Mouse (Mus musculus) embryonic facial prominence, embryonic 11.5 days (tissue): Measurements from ENCODE around the gene Rmnd5b. TPM values are rescaled to one million over a fixed set of nuclear protein-coding genes. Genes with fewer than 3 reads are reported as not detected.

Source experiments
- ATAC-seq: fragments of 200-750 bp; cut with Nextera tagmentation; replicated peaks from 2 replicates; pipeline ENCODE4 v1.8.0; 2017; ENCODE audit warnings: low read depth; ENCODE audit not compliant: insufficient number of reproducible peaks, low FRiP score, low TSS enrichment
- DNase-seq: peaks from one replicate; pipeline ENCODE4 v3.0.0-alpha.2; 2015; ENCODE audit warnings: low spot score
- H3K27ac ChIP-seq: fragments of 300-500 bp; sonication (generic); replicated peaks from 2 replicates; pipeline ENCODE4 v1.5.1; 2014; ENCODE audit warnings: mild to moderate bottlenecking, low read depth, low read length, control low read depth
- H3K27me3 ChIP-seq: fragments of 300-500 bp; sonication (generic); 2 replicates; pipeline ENCODE4 v1.6.1; 2014; ENCODE audit warnings: mild to moderate bottlenecking, low read length, moderate library complexity, mixed read lengths; ENCODE audit not compliant: control insufficient read depth, insufficient read depth
- H3K36me3 ChIP-seq: fragments of 300-500 bp; sonication (generic); replicated peaks from 2 replicates; pipeline ENCODE4 v1.6.1; 2014; ENCODE audit warnings: low read depth, mild to moderate bottlenecking, low read length, moderate library complexity, mixed read lengths; ENCODE audit not compliant: control insufficient read depth, insufficient read depth
- H3K4me1 ChIP-seq: fragments of 300-500 bp; sonication (generic); 2 replicates; pipeline ENCODE4 v1.6.1; 2014; ENCODE audit warnings: low read length, mixed read lengths; ENCODE audit not compliant: control insufficient read depth, insufficient read depth
- H3K4me2 ChIP-seq: fragments of 300-500 bp; sonication (generic); 2 replicates; pipeline ENCODE4 v1.6.1; 2014; ENCODE audit warnings: low read depth, mild to moderate bottlenecking, control low read depth, low read length, moderate library complexity
- H3K4me3 ChIP-seq: fragments of 300-500 bp; sonication (generic); 2 replicates; pipeline ENCODE4 v1.5.1; 2014; ENCODE audit warnings: low read depth, low read length, control low read depth
- H3K9ac ChIP-seq: fragments of 300-500 bp; sonication (generic); replicated peaks from 2 replicates; pipeline ENCODE4 v1.6.1; 2014; ENCODE audit warnings: mild to moderate bottlenecking, control low read depth, low read length
- H3K9me3 ChIP-seq: fragments of 300-500 bp; sonication (generic); replicated peaks from 2 replicates; pipeline ENCODE4 v1.6.1; 2016; ENCODE audit warnings: mild to moderate bottlenecking, low read length, inconsistent platforms, mixed read lengths; ENCODE audit not compliant: control insufficient read depth
- WGBS: fragments of 180-500 bp; shearing (Covaris S2); extraction: QIAGEN DNeasy Blood & Tissue Kit; methylation state at CpG from one replicate; pipeline ENCODE4 v1.1.7; 2014; 5-methylcytosine and 5-hydroxymethylcytosine counted together
- polyA plus RNA-seq: library from polyadenylated mRNA; unstranded; fragments of >200 nt; fragmentation: Nextera tagmentation; extraction: Ambion mirVana; gene quantifications from 2 replicates; pipeline ENCODE4 v1.2.1, GENCODE M21; 2014

Gene Rmnd5b
- polyA plus RNA-seq, 1 experiment from 2014 or later: 36.0 TPM

DNA sequence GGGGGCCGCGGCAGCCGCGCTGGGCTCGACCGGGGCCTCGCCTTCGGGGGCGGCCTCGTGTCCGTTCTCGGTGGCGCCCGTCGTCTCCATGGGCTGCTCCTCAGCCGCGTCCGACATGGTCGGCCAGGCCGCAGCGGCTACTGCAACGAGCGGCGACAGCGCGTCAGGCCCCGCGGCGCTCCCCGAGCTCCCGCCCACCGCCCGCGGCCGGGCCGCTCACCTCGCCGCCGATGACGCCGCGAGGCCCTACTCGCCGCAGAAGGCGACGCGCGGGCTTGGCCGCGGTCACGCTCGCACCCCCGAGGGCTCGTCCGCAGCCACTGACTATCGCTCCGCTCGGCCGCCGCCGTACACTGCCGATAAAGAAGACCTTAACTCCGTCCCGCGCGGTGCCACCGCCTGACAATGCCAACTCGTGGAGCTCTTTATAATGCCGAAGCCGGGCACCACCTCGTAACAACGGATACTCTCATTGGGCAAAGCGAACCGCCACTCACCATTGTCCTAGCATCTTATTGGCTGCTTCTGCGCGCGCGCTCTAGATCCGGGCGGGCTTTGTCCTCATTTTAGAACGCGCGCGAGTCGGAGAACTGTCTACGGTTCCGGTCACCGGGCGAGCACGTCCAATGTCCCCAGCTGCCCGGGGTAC, 29.1 kb downstream of the Rmnd5b start, which contains the start of gene Hnrnpab:
Hnrnpab (minus strand) TSS at position 401 of the 649 bp plus-strand sequence.
- Histone ChIP-seq H3K9me3 (no peaks in the 10 kb centered on the region), H3K4me3 (peak within 1 kb of the TSS; percentile 100), H3K36me3 (peaks cover 27% of the 10 kb centered on the region), H3K27me3 (no peaks in the 10 kb centered on the region), H3K9ac (peak within 1 kb of the TSS; percentile 100), H3K4me2 (peak within 1 kb of the TSS; percentile 82), H3K4me1 (no peaks in the 10 kb centered on the region), H3K27ac (peak within 1 kb of the TSS; percentile 95)
- ATAC-seq (peak; percentile 88), DNase-seq (peak; percentile 99)
- under 1% methylated on average over 51 of the region's 91 CpGs for WGBS

DNA sequence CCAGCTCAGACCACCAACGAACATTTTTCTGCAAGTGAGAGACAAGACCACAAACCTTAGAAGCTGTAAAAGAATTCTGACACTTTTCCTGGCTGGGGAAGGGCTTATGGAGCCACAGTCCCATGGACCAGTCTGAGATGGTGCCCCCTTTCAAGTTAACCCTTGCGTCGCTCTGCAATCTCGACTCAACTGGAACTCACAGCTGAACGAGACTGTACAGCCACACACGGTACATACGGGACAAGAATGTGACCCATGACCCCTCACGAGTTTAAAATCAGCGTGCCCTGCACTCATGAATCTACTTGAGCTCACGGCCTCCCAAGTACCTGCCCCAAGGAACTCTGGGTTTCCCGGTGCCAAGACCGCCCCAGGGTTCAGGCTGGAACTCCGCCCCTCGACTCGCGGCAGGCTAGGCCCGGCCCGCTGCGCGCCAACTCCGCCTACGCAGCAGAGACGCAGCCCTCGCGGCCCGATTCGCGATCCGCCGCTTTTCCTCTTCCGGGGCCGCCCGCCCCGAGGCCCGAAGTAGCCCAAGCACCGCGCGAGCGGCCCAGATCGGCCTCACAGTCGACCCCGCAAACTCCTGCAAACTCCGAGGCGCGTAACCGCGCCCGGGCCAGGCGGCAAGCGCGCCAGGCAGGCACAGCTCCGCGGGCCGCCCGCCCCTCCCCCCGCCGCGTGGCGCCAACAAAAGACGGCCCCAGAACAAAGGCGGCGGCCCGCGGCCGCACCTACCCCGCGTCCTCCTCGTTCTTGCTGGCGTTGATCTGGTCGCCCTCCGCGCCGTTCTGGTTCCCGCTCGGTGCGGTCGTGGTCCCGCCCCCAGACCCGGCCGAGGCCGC, 29.9 kb downstream of the Rmnd5b start:
- H3K4me3 ChIP-seq: peak overlapping the region; percentile 100
- H3K36me3 ChIP-seq: peaks cover 34% of the 10 kb centered on the region
- peak overlapping the region; percentile 95 for H3K27ac ChIP-seq
- H3K27me3 ChIP-seq: no peaks in the 10 kb centered on the region
- peak overlapping the region; percentile 100 for H3K9ac ChIP-seq
- no peaks in the 10 kb centered on the region for H3K4me1 ChIP-seq
- WGBS: under 1% methylated on average over 71 of the region's 81 CpGs
- peak overlapping the region; percentile 77 for H3K4me2 ChIP-seq
- ATAC-seq (peak; percentile 58), DNase-seq (peak; percentile 84)
- no peaks in the 10 kb centered on the region for H3K9me3 ChIP-seq

DNA sequence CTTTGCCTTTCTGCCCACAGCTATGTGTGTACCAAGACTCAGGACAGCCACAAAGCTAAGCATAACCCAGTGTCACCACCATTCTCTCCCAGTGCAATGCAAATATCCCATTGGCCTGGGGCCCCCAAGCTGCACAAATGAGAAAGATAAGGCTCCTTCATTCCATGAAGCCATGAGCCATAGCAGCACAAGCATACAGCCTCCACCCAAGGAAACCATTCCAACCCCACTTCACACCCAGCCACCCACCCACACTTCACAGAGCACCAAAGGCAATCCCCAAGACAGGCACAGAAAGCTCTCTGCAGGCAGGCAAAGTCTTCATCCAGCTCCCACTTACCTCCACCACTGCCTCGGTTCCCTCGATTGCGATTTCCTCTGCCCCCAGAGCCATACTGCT, 33.4 kb downstream of the Rmnd5b start:
- 92% methylated on average over 3 of the region's 3 CpGs for WGBS
- Histone ChIP-seq H3K4me1 (no peaks in the 10 kb centered on the region), H3K4me2 (no peak overlapping the region), H3K9me3 (no peaks in the 10 kb centered on the region), H3K27me3 (no peaks in the 10 kb centered on the region), H3K27ac (no peak overlapping the region), H3K36me3 (peaks cover 54% of the 10 kb centered on the region), H3K9ac (no peak overlapping the region), H3K4me3 (no peak overlapping the region)
- ATAC-seq: no peak
- DNase-seq: no peak

DNA sequence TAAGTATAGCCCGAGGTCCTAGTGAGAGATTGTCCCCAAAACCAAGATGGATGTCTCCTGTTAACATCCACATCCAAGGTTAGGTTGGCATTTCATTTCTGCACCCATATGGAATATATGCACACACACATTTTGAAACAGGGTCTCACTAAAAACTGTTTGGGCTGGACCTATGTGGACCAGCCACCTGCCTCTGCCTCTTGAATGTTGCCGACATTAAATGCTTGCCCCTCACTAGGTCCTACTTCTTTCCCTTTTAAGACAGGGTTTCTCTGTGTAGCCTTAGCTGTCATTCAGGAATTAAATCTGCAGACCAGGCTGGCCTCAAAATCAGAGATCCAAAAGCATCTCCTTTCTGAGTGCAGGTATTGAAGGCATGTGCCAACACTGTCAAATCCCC, 38.1 kb downstream of the Rmnd5b start:
- Histone ChIP-seq H3K27me3 (no peaks in the 10 kb centered on the region), H3K9me3 (no peaks in the 10 kb centered on the region), H3K36me3 (peaks cover 45% of the 10 kb centered on the region), H3K4me1 (no peaks in the 10 kb centered on the region), H3K4me2 (no peak overlapping the region), H3K9ac (no peak overlapping the region), H3K4me3 (no peak overlapping the region), H3K27ac (no peak overlapping the region)
- ATAC-seq (no peak), DNase-seq (no peak)
- 80% methylated on average over 2 of the region's 2 CpGs for WGBS

DNA sequence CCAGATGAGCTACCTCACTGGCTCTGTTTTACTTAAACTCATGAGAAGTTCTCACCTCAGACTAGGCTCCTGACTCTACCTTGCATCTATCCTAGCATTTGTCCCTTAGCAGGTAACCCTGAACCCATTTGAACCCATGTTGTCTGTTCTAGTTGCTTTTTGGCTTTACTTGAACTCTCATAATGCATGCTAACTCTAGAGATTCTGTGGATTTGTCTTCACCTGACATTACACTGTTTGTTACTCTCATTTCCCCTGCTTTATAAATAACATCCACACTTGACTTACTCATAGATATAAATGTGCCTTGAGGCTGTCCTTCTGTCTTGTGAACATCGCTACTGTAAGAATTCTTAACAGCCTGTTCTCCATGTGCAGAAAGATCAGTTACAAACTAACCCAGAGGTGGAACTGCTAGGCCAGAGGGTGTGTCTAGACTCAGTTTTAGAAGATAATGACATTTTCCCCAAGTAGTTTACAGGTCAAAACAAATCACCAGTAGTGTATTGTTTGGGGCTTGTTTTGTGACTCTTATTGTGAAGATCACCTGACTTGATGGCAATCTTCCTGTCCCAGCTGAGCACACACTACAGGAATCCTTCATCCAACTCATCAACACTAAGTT, 40.1 kb downstream of the Rmnd5b start:
- Histone ChIP-seq H3K36me3 (peaks cover 41% of the 10 kb centered on the region), H3K9me3 (no peaks in the 10 kb centered on the region), H3K9ac (no peak overlapping the region), H3K4me1 (no peaks in the 10 kb centered on the region), H3K27ac (no peak overlapping the region), H3K4me2 (no peak overlapping the region), H3K4me3 (no peak overlapping the region), H3K27me3 (no peaks in the 10 kb centered on the region)
- DNase-seq (no peak), ATAC-seq (no peak)
- 93% methylated on average over 1 of the region's 1 CpGs for WGBS

DNA sequence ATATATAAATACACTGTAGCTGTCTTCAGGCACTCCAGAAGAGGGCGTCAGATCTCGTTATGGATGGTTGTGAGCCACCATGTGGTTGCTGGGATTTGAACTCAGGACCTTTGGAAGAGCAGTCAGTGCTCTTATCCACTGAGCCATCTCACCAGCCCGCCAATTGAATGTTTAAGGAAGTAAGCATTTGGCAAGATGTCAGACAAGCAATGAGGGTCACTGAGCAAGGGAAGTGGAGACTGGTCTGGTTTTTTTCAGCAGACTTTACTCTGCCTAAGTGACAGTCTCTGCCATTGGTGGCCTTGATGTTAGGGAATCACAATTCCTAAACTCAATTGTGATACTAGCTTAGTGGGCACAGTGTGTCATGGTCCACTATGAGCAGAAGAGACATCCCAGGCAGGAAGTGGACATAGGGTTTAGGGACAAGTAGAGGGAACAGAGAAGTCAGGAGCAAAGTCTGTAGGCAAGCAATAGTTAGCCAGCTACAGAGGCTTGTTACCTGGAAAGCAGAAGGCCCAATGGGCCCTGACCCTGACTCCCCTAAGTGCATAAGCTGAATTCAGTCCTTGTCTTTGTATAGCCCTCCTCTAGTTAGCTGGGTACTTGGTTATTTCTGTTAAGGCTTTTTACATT, 40.9 kb downstream of the Rmnd5b start:
- Histone ChIP-seq H3K4me2 (no peak overlapping the region), H3K36me3 (peaks cover 36% of the 10 kb centered on the region), H3K4me1 (no peaks in the 10 kb centered on the region), H3K4me3 (no peak overlapping the region), H3K27ac (no peak overlapping the region), H3K27me3 (no peaks in the 10 kb centered on the region), H3K9me3 (no peaks in the 10 kb centered on the region), H3K9ac (no peak overlapping the region)
- 84% methylated on average over 3 of the region's 3 CpGs for WGBS
- DNase-seq (no peak), ATAC-seq (no peak)

DNA sequence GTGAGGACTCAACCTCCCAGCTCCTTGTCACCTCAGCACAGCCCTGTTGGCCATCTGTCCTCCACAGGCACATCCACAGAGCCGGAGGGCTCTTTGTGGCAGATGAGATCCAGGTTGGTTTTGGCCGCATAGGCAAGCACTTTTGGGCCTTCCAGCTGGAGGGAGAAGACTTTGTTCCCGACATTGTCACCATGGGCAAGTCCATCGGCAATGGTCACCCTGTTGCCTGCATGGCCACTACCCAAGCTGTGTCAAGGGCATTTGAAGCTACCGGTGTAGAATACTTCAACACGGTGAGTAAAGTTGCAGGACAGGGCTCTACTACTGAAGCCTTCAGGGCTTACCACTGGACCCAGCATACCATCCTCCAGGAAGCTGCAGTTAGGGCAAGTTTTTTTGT, 41.8 kb downstream of the Rmnd5b start:
- Histone ChIP-seq H3K36me3 (peaks cover 27% of the 10 kb centered on the region), H3K4me2 (no peak overlapping the region), H3K4me1 (no peaks in the 10 kb centered on the region), H3K9me3 (no peaks in the 10 kb centered on the region), H3K27me3 (no peaks in the 10 kb centered on the region), H3K27ac (no peak overlapping the region), H3K4me3 (no peak overlapping the region), H3K9ac (no peak overlapping the region)
- WGBS: 92% methylated on average over 6 of the region's 6 CpGs
- ATAC-seq (no peak), DNase-seq (no peak)
